Mouse (Mus musculus) stomach, embryonic 16.5 days (tissue): ENCODE data around the gene Gm7137. TPM values are rescaled to one million over a fixed set of nuclear protein-coding genes. Genes with fewer than 3 reads are reported as not detected.

Experiments
- polyA plus RNA-seq: library from polyadenylated mRNA; unstranded; fragments of >200 nt; fragmentation: Nextera tagmentation; extraction: Ambion mirVana; gene quantifications from 2 replicates; pipeline ENCODE4 v1.2.1, GENCODE M21; 2015

The Gm7137 gene
- polyA plus RNA-seq, 1 experiment from 2014 or later, result not detected

Other genes starting within 250 kb of the Gm7137 start
- 210 and 244 TPM in 2 replicates for gene Pttg1ip, start 206.5 kb downstream of the Gm7137 start, polyA plus RNA-seq
- gene Sumo3, start 182.1 kb downstream of the Gm7137 start, polyA plus RNA-seq, result 324 and 327 TPM in 2 replicates
- 4.4 and 10.1 TPM in 2 replicates for gene Gm49325, start 182.0 kb downstream of the Gm7137 start, polyA plus RNA-seq
- gene Ube2g2, start 165.9 kb downstream of the Gm7137 start, polyA plus RNA-seq, result 78.0 and 82.4 TPM in 2 replicates
- 0.96 and 1.5 TPM in 2 replicates for gene Tspear, start 101.6 kb downstream of the Gm7137 start, polyA plus RNA-seq
- gene Gm19402, start 97.4 kb downstream of the Gm7137 start, polyA plus RNA-seq, result not detected in 2 replicates
- not detected in 2 replicates for gene Gm9508, start 91.0 kb downstream of the Gm7137 start, polyA plus RNA-seq
- gene Gm10272, start 81.6 kb downstream of the Gm7137 start, polyA plus RNA-seq, result not detected in 2 replicates
- 0.27 TPM in 1 of 2 replicates, not detected in the other for gene Gm10024, start 76.7 kb downstream of the Gm7137 start, polyA plus RNA-seq
- gene Gm10142, start 72.4 kb downstream of the Gm7137 start, polyA plus RNA-seq, result not detected in 2 replicates
- not detected in 2 replicates for gene Krtap12-1, start 67.6 kb downstream of the Gm7137 start, polyA plus RNA-seq
- gene Gm10100, start 61.7 kb downstream of the Gm7137 start, polyA plus RNA-seq, result not detected in 2 replicates
- not detected in 2 replicates for gene Gm18596, start 45.6 kb downstream of the Gm7137 start, polyA plus RNA-seq
- not detected in 2 replicates for gene Gm9736, start 36.8 kb downstream of the Gm7137 start, polyA plus RNA-seq
- not detected in 2 replicates for gene Gm3233, start 28.5 kb downstream of the Gm7137 start, polyA plus RNA-seq
- not detected in 2 replicates for gene Gm3238, start 16.9 kb downstream of the Gm7137 start, polyA plus RNA-seq
- not detected in 2 replicates for gene Gm7138, start 11.3 kb downstream of the Gm7137 start, polyA plus RNA-seq
- not detected in 2 replicates for gene Gm3250, start 5.7 kb downstream of the Gm7137 start, polyA plus RNA-seq
- gene Gm9639, start 6.9 kb upstream of the Gm7137 start, polyA plus RNA-seq, result not detected in 2 replicates
- not detected in 2 replicates for gene Gm19668, start 10.9 kb upstream of the Gm7137 start, polyA plus RNA-seq
- not detected in 2 replicates for gene Gm9507, start 23.6 kb upstream of the Gm7137 start, polyA plus RNA-seq
- gene Gm2696, start 26.5 kb upstream of the Gm7137 start, polyA plus RNA-seq, result not detected in 2 replicates
- gene Krtap10-4, start 38.9 kb upstream of the Gm7137 start, polyA plus RNA-seq, result not detected in 2 replicates
- not detected in 2 replicates for gene Krtap10-10, start 47.7 kb upstream of the Gm7137 start, polyA plus RNA-seq
- gene Gm36176, start 58.6 kb upstream of the Gm7137 start, polyA plus RNA-seq, result not detected in 2 replicates
- gene Gm10318, start 64.7 kb upstream of the Gm7137 start, polyA plus RNA-seq, result not detected in 2 replicates
- gene Gm3285, start 73.8 kb upstream of the Gm7137 start, polyA plus RNA-seq, result not detected in 2 replicates
- gene Lrrc3, start 114.3 kb upstream of the Gm7137 start, polyA plus RNA-seq, result 5.8 and 6.7 TPM in 2 replicates
- 1.1 and 1.5 TPM in 2 replicates for gene Trpm2, start 182.4 kb upstream of the Gm7137 start, polyA plus RNA-seq
- gene 1810043G02Rik, start 190.3 kb upstream of the Gm7137 start, polyA plus RNA-seq, result 24.8 and 25.2 TPM in 2 replicates
- gene Pfkl, start 221.9 kb upstream of the Gm7137 start, polyA plus RNA-seq, result 195 and 225 TPM in 2 replicates